Mouse (Mus musculus): ENCODE results near the gene Celsr2. TPM values are rescaled to one million over a fixed set of nuclear protein-coding genes. Genes with fewer than 3 reads are reported as not detected.

Gene Celsr2
- total and polyA plus RNA-seq, 2 experiments from 2014 or later = 30.6 to 95.3 TPM

- 93% methylated on average over 3 of the region's 3 CpGs for WGBS
- no peak overlapping the region for H3K9ac ChIP-seq (replicated peaks; ENCODE audit: low read length)
- H3K4me1 ChIP-seq (ENCODE audit: insufficient read depth, low read length) = no peaks in the 10 kb centered on the region
Observed at GRCm38 (mm10) chr3:108355245-108355644, 60.1 kb downstream of the Celsr2 start.

GRCm38 (mm10) chr3:108348376-108348775 is 67.0 kb downstream of the Celsr2 start:
- Histone ChIP-seq H3K27ac (no peak overlapping the region), H3K4me2 (ENCODE audit: low read depth, low read length) (no peak overlapping the region), H3K4me1 (ENCODE audit: insufficient read depth, low read length) (no peaks in the 10 kb centered on the region), H3K4me3 (ENCODE audit: low read length) (no peak overlapping the region), H3K36me3 (ENCODE audit: insufficient read depth, low read length) (peaks cover 74% of the 10 kb centered on the region), H3K9ac (replicated peaks; ENCODE audit: low read length) (no peak overlapping the region), H3K27me3 (ENCODE audit: insufficient read depth, low read length) (no peaks in the 10 kb centered on the region), H3K9me3 (ENCODE audit: low read length) (no peaks in the 10 kb centered on the region)
- DNase-seq (ENCODE audit: low spot score) (no peak), ATAC-seq (no peak)
- no peak for TF ChIP-seq CTCF (IDR thresholded peaks at IDR 0.05; ENCODE audit: low read depth)
- 82% methylated on average over 9 of the region's 9 CpGs for WGBS

More at GRCm38 (mm10) chr3:108355245-108355644, 60.1 kb downstream of the Celsr2 start:
- Histone ChIP-seq H3K4me2 (ENCODE audit: low read depth, low read length) (no peak overlapping the region), H3K9me3 (ENCODE audit: low read length) (no peaks in the 10 kb centered on the region), H3K27ac (no peak overlapping the region), H3K4me3 (ENCODE audit: low read length) (no peak overlapping the region), H3K27me3 (ENCODE audit: insufficient read depth, low read length) (no peaks in the 10 kb centered on the region), H3K36me3 (ENCODE audit: insufficient read depth, low read length) (peaks cover 64% of the 10 kb centered on the region)
- ATAC-seq (no peak), DNase-seq (ENCODE audit: low spot score) (no peak)
- no peak for TF ChIP-seq CTCF (IDR thresholded peaks at IDR 0.05; ENCODE audit: low read depth)

- H3K4me2 ChIP-seq (ENCODE audit: low read depth, low read length) = no peak overlapping the region
- H3K27me3 ChIP-seq (ENCODE audit: insufficient read depth, low read length) = no peaks in the 10 kb centered on the region
- H3K4me1 ChIP-seq (ENCODE audit: insufficient read depth, low read length) = no peaks in the 10 kb centered on the region
- no peak overlapping the region for H3K4me3 ChIP-seq (ENCODE audit: low read length)
- DNase-seq (ENCODE audit: low spot score) (no peak), ATAC-seq (no peak)
- 88% methylated on average over 7 of the region's 7 CpGs for WGBS
- no peak for TF ChIP-seq CTCF (IDR thresholded peaks at IDR 0.05; ENCODE audit: low read depth)
- no peaks in the 10 kb centered on the region for H3K9me3 ChIP-seq (ENCODE audit: low read length)
- peaks cover 76% of the 10 kb centered on the region for H3K36me3 ChIP-seq (ENCODE audit: insufficient read depth, low read length)
- H3K27ac ChIP-seq = no peak overlapping the region
- no peak overlapping the region for H3K9ac ChIP-seq (replicated peaks; ENCODE audit: low read length)
Observed at GRCm38 (mm10) chr3:108345855-108346254, 69.5 kb downstream of the Celsr2 start.

- TF ChIP-seq CTCF (IDR thresholded peaks at IDR 0.05; ENCODE audit: low read depth) = no peak
- H3K9ac ChIP-seq (replicated peaks; ENCODE audit: low read length) = no peak overlapping the region
- no peak overlapping the region for H3K4me2 ChIP-seq (ENCODE audit: low read depth, low read length)
- H3K27ac ChIP-seq = no peak overlapping the region
- ATAC-seq = no peak
- H3K36me3 ChIP-seq (ENCODE audit: insufficient read depth, low read length) = peaks cover 69% of the 10 kb centered on the region
- H3K27me3 ChIP-seq (ENCODE audit: insufficient read depth, low read length) = no peaks in the 10 kb centered on the region
- H3K4me1 ChIP-seq (ENCODE audit: insufficient read depth, low read length) = no peaks in the 10 kb centered on the region
- WGBS = 78% methylated on average over 7 of the region's 7 CpGs
- H3K9me3 ChIP-seq (ENCODE audit: low read length) = no peaks in the 10 kb centered on the region
- H3K4me3 ChIP-seq (ENCODE audit: low read length) = no peak overlapping the region
- no peak for DNase-seq (ENCODE audit: low spot score)
Observed at GRCm38 (mm10) chr3:108342185-108342584, 73.2 kb downstream of the Celsr2 start.

GRCm38 (mm10) chr3:108341040-108341439 is 74.3 kb downstream of the Celsr2 start:
- H3K27me3 ChIP-seq (ENCODE audit: insufficient read depth, low read length) = no peaks in the 10 kb centered on the region
- no peak overlapping the region for H3K27ac ChIP-seq
- no peak overlapping the region for H3K4me2 ChIP-seq (ENCODE audit: low read depth, low read length)
- H3K9me3 ChIP-seq (ENCODE audit: low read length) = no peaks in the 10 kb centered on the region
- no peak for TF ChIP-seq CTCF (IDR thresholded peaks at IDR 0.05; ENCODE audit: low read depth)
- no peak overlapping the region for H3K4me3 ChIP-seq (ENCODE audit: low read length)
- WGBS = 82% methylated on average over 2 of the region's 2 CpGs
- DNase-seq (ENCODE audit: low spot score) = no peak
- H3K4me1 ChIP-seq (ENCODE audit: insufficient read depth, low read length) = no peaks in the 10 kb centered on the region
- no peak for ATAC-seq
- peaks cover 58% of the 10 kb centered on the region for H3K36me3 ChIP-seq (ENCODE audit: insufficient read depth, low read length)
- no peak overlapping the region for H3K9ac ChIP-seq (replicated peaks; ENCODE audit: low read length)

Other genes starting within 250 kb of the Celsr2 start
- 36.6 and 37.3 TPM in 2 replicates for gene Amigo1, start 229.2 kb downstream of the Celsr2 start, total RNA-seq (2014; rRNA removed)
- 10.7 and 11.3 TPM in 2 replicates for gene Amigo1, start 229.2 kb downstream of the Celsr2 start, polyA plus RNA-seq (2015; fragmentation: Nextera tagmentation; extraction: Ambion mirVana)
- gene Cyb561d1, start 214.3 kb downstream of the Celsr2 start, total RNA-seq (2014; rRNA removed) = 3.8 and 4.2 TPM in 2 replicates
- 3.1 and 3.3 TPM in 2 replicates for gene Cyb561d1, start 214.3 kb downstream of the Celsr2 start, polyA plus RNA-seq (2015; fragmentation: Nextera tagmentation; extraction: Ambion mirVana)
- 18.4 and 20.8 TPM in 2 replicates for gene Atxn7l2, start 204.6 kb downstream of the Celsr2 start, total RNA-seq (2014; rRNA removed)
- gene Atxn7l2, start 204.6 kb downstream of the Celsr2 start, polyA plus RNA-seq (2015; fragmentation: Nextera tagmentation; extraction: Ambion mirVana) = 15.1 and 15.4 TPM in 2 replicates
- 1.5 and 1.9 TPM in 2 replicates for gene Sypl2, start 188.9 kb downstream of the Celsr2 start, total RNA-seq (2014; rRNA removed)
- gene Sypl2, start 188.9 kb downstream of the Celsr2 start, polyA plus RNA-seq (2015; fragmentation: Nextera tagmentation; extraction: Ambion mirVana) = 0.75 and 0.81 TPM in 2 replicates
- 81.8 and 93.6 TPM in 2 replicates for gene Psma5, start 158.6 kb downstream of the Celsr2 start, total RNA-seq (2014; rRNA removed)
- 232 and 238 TPM in 2 replicates for gene Psma5, start 158.6 kb downstream of the Celsr2 start, polyA plus RNA-seq (2015; fragmentation: Nextera tagmentation; extraction: Ambion mirVana)
- gene Sort1, start 131.5 kb downstream of the Celsr2 start, total RNA-seq (2014; rRNA removed) = 65.0 and 73.9 TPM in 2 replicates
- 11.7 and 13.3 TPM in 2 replicates for gene Sort1, start 131.5 kb downstream of the Celsr2 start, polyA plus RNA-seq (2015; fragmentation: Nextera tagmentation; extraction: Ambion mirVana)
- gene Mybphl, start 50.6 kb downstream of the Celsr2 start, total RNA-seq (2014; rRNA removed) = 0.36 TPM in 1 of 2 replicates, not detected in the other
- gene Mybphl, start 50.6 kb downstream of the Celsr2 start, polyA plus RNA-seq (2015; fragmentation: Nextera tagmentation; extraction: Ambion mirVana) = 0.11 and 0.19 TPM in 2 replicates
- 11.0 and 15.0 TPM in 2 replicates for gene Psrc1, start 31.7 kb downstream of the Celsr2 start, total RNA-seq (2014; rRNA removed)
- gene Psrc1, start 31.7 kb downstream of the Celsr2 start, polyA plus RNA-seq (2015; fragmentation: Nextera tagmentation; extraction: Ambion mirVana) = 8.4 and 11.0 TPM in 2 replicates
- 122 and 137 TPM in 2 replicates for gene Sars, start 29.7 kb upstream of the Celsr2 start, total RNA-seq (2014; rRNA removed)
- gene Sars, start 29.7 kb upstream of the Celsr2 start, polyA plus RNA-seq (2015; fragmentation: Nextera tagmentation; extraction: Ambion mirVana) = 214 and 223 TPM in 2 replicates
- 1.3 and 6.7 TPM in 2 replicates for gene 1700013F07Rik, start 118.6 kb upstream of the Celsr2 start, total RNA-seq (2014; rRNA removed)
- gene 1700013F07Rik, start 118.6 kb upstream of the Celsr2 start, polyA plus RNA-seq (2015; fragmentation: Nextera tagmentation; extraction: Ambion mirVana) = 3.1 and 3.2 TPM in 2 replicates
- gene 5330417C22Rik, start 121.0 kb upstream of the Celsr2 start, total RNA-seq (2014; rRNA removed) = 10.2 and 10.7 TPM in 2 replicates
- 13.5 and 17.3 TPM in 2 replicates for gene 5330417C22Rik, start 121.0 kb upstream of the Celsr2 start, polyA plus RNA-seq (2015; fragmentation: Nextera tagmentation; extraction: Ambion mirVana)
- 31.9 and 38.9 TPM in 2 replicates for gene Tmem167b, start 146.9 kb upstream of the Celsr2 start, total RNA-seq (2014; rRNA removed)
- 38.9 and 41.4 TPM in 2 replicates for gene Tmem167b, start 146.9 kb upstream of the Celsr2 start, polyA plus RNA-seq (2015; fragmentation: Nextera tagmentation; extraction: Ambion mirVana)
- gene Taf13, start 156.1 kb upstream of the Celsr2 start, total RNA-seq (2014; rRNA removed) = 7.7 and 12.4 TPM in 2 replicates
- 38.9 and 46.7 TPM in 2 replicates for gene Taf13, start 156.1 kb upstream of the Celsr2 start, polyA plus RNA-seq (2015; fragmentation: Nextera tagmentation; extraction: Ambion mirVana)
- gene Wdr47, start 175.7 kb upstream of the Celsr2 start, total RNA-seq (2014; rRNA removed) = 64.7 and 65.9 TPM in 2 replicates
- gene Wdr47, start 175.7 kb upstream of the Celsr2 start, polyA plus RNA-seq (2015; fragmentation: Nextera tagmentation; extraction: Ambion mirVana) = 65.9 and 70.5 TPM in 2 replicates
- gene Clcc1, start 238.4 kb upstream of the Celsr2 start, total RNA-seq (2014; rRNA removed) = 23.9 and 52.3 TPM in 2 replicates
- gene Clcc1, start 238.4 kb upstream of the Celsr2 start, polyA plus RNA-seq (2015; fragmentation: Nextera tagmentation; extraction: Ambion mirVana) = 58.2 and 62.2 TPM in 2 replicates